Mouse (Mus musculus) bone marrow macrophage, adult 2 months (primary cell): ENCODE measurements around the gene Myg1.

ENCODE experiments used
- CTCF ChIP-seq: IDR thresholded peaks from 2 replicates; pipeline ENCODE4 v1.5.1; 2012; ENCODE audit warnings: low read depth, mild to moderate bottlenecking, low read length, moderate library complexity
- POLR2A ChIP-seq: IDR thresholded peaks from 2 replicates; pipeline ENCODE4 v1.6.1; 2012; ENCODE audit warnings: mild to moderate bottlenecking, low read depth, low read length, borderline replicate concordance

DNA sequence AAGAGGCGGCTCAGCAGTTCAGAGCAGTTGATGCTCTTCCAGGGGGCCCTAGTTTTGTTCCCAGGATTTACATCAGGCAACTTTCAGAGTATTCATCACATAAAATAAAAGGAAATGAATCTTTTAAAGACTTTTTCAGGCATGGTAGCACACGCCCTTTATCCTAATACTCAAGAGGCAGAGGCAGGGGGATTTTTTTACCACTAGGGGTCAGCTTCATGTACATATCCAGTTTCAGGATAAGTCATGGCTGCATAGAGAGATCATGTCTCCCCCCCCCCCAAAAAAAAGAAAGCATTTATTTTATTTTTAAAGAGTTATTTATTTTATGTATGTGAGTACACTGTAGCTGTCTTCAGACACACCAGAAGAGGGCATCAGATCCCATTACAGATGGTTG, 22.5 kb downstream of the Myg1 start:
- TF ChIP-seq CTCF (no peak), POLR2A (no peak)
